Mouse (Mus musculus) liver, adult 2 months (tissue): ENCODE results near the gene Pus7l.
"Not testable (repeated sequence)": the region's sequence is repeated elsewhere in the genome, so short reads cannot be mapped to it uniquely, and the experiment has no call there.

ENCODE experiments used
- CTCF ChIP-seq: fragments of 200-500 bp; IDR thresholded peaks from 2 replicates; pipeline ENCODE4 v1.5.1; 2011; ENCODE audit warnings: low read depth, low read length, control low read depth
- POLR2A ChIP-seq: fragments of 200-500 bp; IDR thresholded peaks from 2 replicates; pipeline ENCODE4 v1.6.1; 2011; ENCODE audit warnings: low read length, control low read depth; ENCODE audit not compliant: insufficient read depth; ENCODE audit errors: extremely low read depth

GRCm38 (mm10) chr15:94488028-94488427, 55.3 kb downstream of the Pus7l start:
- TF ChIP-seq POLR2A, CTCF: not testable (repeated sequence)
